Mouse (Mus musculus): ENCODE results near the gene Triobp.

- no peak for TF ChIP-seq CTCF (IDR thresholded peaks at IDR 0.05; ENCODE audit: low read depth)
- no peak for TF ChIP-seq EP300 (IDR thresholded peaks at IDR 0.05; ENCODE audit: low read depth)
These were observed 23.9 kb upstream of the Triobp start for GRCm38 (mm10) chr15:78923585-78923984.

Measured in heart, postnatal 0 days (tissue).